Mouse (Mus musculus) midbrain, embryonic 12.5 days (tissue): ENCODE measurements around the gene Add3. TPM values are rescaled to one million over a fixed set of nuclear protein-coding genes. Genes with fewer than 3 reads are reported as not detected.

Experiments used
- ATAC-seq: fragments of 200-750 bp; cut with Nextera tagmentation; 2 replicates; pipeline ENCODE4 v1.8.0; 2017; ENCODE audit warnings: low read depth, moderate TSS enrichment, moderate library complexity; ENCODE audit not compliant: low FRiP score
- H3K27ac ChIP-seq: fragments of 300-500 bp; sonication (generic); replicated peaks from 2 replicates; pipeline ENCODE4 v1.5.1; 2016; ENCODE audit warnings: mild to moderate bottlenecking
- H3K27me3 ChIP-seq: fragments of 300-500 bp; sonication (generic); 2 replicates; pipeline ENCODE4 v1.6.1; 2016; ENCODE audit warnings: mild to moderate bottlenecking
- H3K36me3 ChIP-seq: fragments of 300-500 bp; sonication (generic); 2 replicates; pipeline ENCODE4 v1.6.1; 2016
- H3K4me1 ChIP-seq: fragments of 300-500 bp; sonication (generic); 2 replicates; pipeline ENCODE4 v1.6.1; 2016
- H3K4me2 ChIP-seq: fragments of 300-500 bp; sonication (generic); replicated peaks from 2 replicates; pipeline ENCODE4 v1.6.1; 2016; ENCODE audit warnings: mild to moderate bottlenecking, moderate library complexity
- H3K4me3 ChIP-seq: fragments of 300-500 bp; sonication (generic); 2 replicates; pipeline ENCODE4 v1.5.1; 2016; ENCODE audit warnings: mild to moderate bottlenecking
- H3K9ac ChIP-seq: fragments of 300-500 bp; sonication (generic); replicated peaks from 2 replicates; pipeline ENCODE4 v1.6.1; 2016; ENCODE audit warnings: mild to moderate bottlenecking, moderate library complexity
- H3K9me3 ChIP-seq: fragments of 300-500 bp; sonication (generic); 2 replicates; pipeline ENCODE4 v1.6.1; 2016; ENCODE audit warnings: mild to moderate bottlenecking
- WGBS: fragments of 180-500 bp; shearing (Covaris S2); methylation state at CpG from one replicate; pipeline ENCODE4 v1.1.7; 2016; 5-methylcytosine and 5-hydroxymethylcytosine counted together
- polyA plus RNA-seq: library from polyadenylated mRNA; unstranded; fragments of >200 nt; fragmentation: Nextera tagmentation; extraction: Ambion mirVana; gene quantifications from 2 replicates; pipeline ENCODE4 v1.2.1, GENCODE M21; 2016

Add3 gene
- polyA plus RNA-seq, 1 experiment from 2014 or later, result 47.5 TPM

DNA sequence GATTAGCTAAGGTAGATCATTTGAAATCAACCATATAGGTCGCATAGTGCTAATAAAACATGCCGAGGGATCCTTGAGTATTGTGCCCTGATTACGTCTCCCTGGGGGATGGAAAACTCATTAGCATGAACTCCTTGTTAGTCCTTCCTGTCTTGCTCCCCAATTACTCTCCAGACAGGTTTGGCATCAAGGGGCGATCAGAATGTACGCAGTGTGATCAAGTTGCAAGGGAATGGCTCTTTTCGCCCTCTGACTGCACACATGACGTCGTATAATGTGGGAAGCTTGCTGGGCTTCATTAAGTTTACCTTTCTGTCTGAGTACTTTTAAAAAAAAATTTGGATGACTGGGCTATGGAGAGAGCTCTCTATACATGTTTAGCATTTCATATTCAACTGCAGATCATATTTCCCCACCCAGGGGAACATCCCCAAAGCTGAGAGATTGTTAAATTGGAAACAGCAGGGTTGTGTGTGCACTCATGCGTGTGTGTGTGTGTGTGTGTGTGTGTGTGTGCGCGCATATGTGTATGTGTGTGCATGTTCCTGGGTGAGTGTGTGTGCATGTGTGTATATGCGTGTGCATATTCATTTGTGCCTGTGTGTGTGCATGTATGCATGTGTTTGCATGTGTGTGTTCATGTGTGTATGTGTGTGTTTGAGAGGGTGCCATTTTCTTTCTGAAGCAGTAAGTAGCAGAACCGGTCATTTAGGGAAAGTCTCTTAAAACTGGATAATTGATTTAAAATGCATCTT, 3.7 kb upstream of the Add3 start:
- no peaks in the 10 kb centered on the region for H3K9me3 ChIP-seq
- ATAC-seq, result no peak

DNA sequence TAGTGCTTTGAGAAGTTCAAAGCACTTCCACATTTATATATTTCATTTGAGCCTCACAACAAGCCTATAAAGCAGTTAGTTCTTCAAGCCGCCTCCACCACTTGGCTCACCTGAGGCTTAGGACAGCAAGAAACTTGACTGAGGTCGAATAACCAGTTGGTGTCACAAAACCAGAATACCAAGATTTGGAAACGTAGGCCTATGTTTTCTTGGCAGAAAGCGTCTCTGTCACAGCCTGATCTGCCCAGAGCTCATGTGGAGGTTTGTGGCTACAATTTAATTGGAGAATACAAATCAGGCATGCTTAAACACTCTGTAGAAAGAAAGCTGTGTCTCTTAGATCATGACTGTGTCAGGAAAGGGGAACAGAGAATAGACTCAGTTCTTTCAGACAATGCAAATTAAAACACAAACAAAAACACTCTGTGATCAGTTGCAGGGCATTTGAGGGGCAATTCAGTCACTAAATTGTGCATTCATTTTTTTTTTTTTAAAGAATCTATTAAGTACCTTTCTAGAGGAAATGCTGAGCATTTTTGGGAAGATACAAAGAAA, 3.0 kb upstream of the Add3 start:
- 56% methylated on average over 4 of the region's 4 CpGs for WGBS
- no peak overlapping the region for H3K27ac ChIP-seq

More for the DNA sequence above, 3.7 kb upstream of the Add3 start:
- Histone ChIP-seq H3K4me3 (no peak overlapping the region), H3K4me1 (peaks cover 33% of the 10 kb centered on the region), H3K36me3 (no peaks in the 10 kb centered on the region), H3K4me2 (no peak overlapping the region), H3K9ac (no peak overlapping the region), H3K27me3 (peaks cover 33% of the 10 kb centered on the region), H3K27ac (no peak overlapping the region)
- 75% methylated on average over 13 of the region's 13 CpGs for WGBS

DNA sequence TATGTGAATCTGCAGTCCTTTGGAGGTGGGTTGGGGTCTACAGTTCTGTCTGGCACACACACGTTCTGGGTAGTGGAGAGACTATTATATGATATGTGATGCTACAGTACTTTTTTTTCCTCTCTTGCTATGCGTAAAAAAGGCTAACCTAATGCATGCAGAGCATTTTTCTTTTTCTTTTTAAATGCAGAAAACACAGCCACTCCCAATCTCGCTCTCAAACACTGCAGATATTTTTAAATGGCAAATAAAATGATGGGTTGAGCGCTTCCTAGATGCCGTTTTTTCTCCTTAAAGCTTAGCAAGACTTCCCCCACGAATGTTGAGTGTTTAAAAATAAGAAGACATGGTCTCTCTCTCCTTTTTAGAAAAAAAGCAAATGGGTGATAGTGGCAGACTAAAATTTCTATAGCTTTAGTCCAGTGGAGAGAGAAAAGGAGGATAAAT, 584 bp downstream of the Add3 start:
- Histone ChIP-seq H3K27me3 (peaks cover 27% of the 10 kb centered on the region), H3K9me3 (no peaks in the 10 kb centered on the region), H3K4me3 (peak overlapping the region; percentile 81), H3K4me2 (peak overlapping the region; percentile 90), H3K36me3 (no peaks in the 10 kb centered on the region), H3K27ac (no peak overlapping the region), H3K9ac (peak overlapping the region; percentile 46; the same call in 1 of the 2 replicates), H3K4me1 (peaks cover 46% of the 10 kb centered on the region)
- 8% methylated on average over 6 of the region's 6 CpGs for WGBS
- no peak for ATAC-seq

More for the DNA sequence above, 3.0 kb upstream of the Add3 start:
- peaks cover 40% of the 10 kb centered on the region for H3K4me1 ChIP-seq
- ATAC-seq, result no peak
- no peak overlapping the region for H3K4me2 ChIP-seq
- H3K9me3 ChIP-seq, result no peaks in the 10 kb centered on the region
- peaks cover 34% of the 10 kb centered on the region for H3K27me3 ChIP-seq
- H3K36me3 ChIP-seq, result no peaks in the 10 kb centered on the region
- no peak overlapping the region for H3K4me3 ChIP-seq
- no peak overlapping the region for H3K9ac ChIP-seq

- WGBS, result 1% methylated on average over 23 of the region's 23 CpGs
- peak overlapping the region; percentile 81 for H3K4me3 ChIP-seq
- H3K9ac ChIP-seq, result peak overlapping the region; percentile 45
- H3K4me2 ChIP-seq, result peak overlapping the region; percentile 90
- peaks cover 24% of the 10 kb centered on the region for H3K27me3 ChIP-seq
- no peak for ATAC-seq
- H3K9me3 ChIP-seq, result no peaks in the 10 kb centered on the region
- no peaks in the 10 kb centered on the region for H3K36me3 ChIP-seq
- H3K4me1 ChIP-seq, result peaks cover 43% of the 10 kb centered on the region
- peak overlapping the region; percentile 36; the same call in 1 of the 2 replicates for H3K27ac ChIP-seq
Observed at GRCm38 (mm10) chr19:53141251-53142072, 1.2 kb downstream of the Add3 start.

GRCm38 (mm10) chr19:53142190-53143107, 2.2 kb downstream of the Add3 start:
- Histone ChIP-seq H3K9ac (peak overlapping the region; percentile 90), H3K9me3 (no peaks in the 10 kb centered on the region), H3K27ac (peak overlapping the region; percentile 58), H3K36me3 (no peaks in the 10 kb centered on the region), H3K4me2 (peak overlapping the region; percentile 90), H3K4me3 (peak overlapping the region; percentile 81), H3K4me1 (peaks cover 36% of the 10 kb centered on the region), H3K27me3 (peaks cover 21% of the 10 kb centered on the region)
- under 1% methylated on average over 72 of the region's 84 CpGs for WGBS
- peak; percentile 96 for ATAC-seq

DNA sequence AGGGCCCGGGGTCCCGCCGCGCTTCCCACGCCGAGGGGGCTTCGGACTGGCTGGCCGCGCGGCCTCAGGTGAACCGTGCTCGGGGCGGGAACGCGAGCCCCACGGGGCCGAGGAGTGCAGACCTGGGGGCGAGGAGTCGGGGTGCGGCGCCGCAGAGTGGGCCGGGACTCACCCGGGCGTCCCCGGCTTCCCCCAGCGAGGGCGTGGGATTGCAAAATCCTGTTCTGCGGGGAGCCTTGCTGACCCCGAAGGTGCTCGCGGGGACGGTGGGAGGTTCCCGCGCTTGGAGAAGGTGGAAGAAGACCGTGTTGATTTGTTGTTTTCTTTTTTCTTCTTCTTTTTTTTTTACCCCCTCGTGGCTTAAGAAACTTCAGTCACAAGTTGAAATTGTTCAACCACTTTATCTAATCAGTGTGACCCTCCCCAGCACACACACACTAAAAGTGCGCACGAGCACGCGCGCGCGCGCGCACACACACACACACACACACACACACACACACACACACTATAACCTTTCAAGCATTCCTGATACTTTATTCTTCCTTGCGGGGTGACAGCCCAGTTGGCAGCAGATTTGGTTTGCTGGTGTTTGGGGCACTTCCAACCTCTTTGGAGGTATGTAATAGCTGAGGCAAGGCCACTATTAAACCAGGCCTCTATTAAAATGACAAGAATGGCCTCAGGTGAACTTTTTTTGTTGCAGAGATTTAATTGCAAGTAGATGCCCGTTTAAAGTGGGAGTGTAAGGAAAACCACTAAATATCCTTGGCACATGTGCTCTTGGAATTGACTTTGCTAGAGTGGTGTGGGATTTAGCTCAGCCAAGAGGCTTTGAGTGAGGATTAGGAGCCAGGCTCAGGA, 3.1 kb downstream of the Add3 start:
- H3K27me3 ChIP-seq, result peaks cover 20% of the 10 kb centered on the region
- H3K4me2 ChIP-seq, result peak overlapping the region; percentile 90
- no peaks in the 10 kb centered on the region for H3K9me3 ChIP-seq
- H3K9ac ChIP-seq, result peak overlapping the region; percentile 90
- peak; percentile 28; the same call in 1 of the 2 replicates for ATAC-seq
- peak overlapping the region; percentile 81 for H3K4me3 ChIP-seq
- under 1% methylated on average over 47 of the region's 48 CpGs for WGBS
- peak overlapping the region; percentile 58; the same call in 1 of the 2 replicates for H3K27ac ChIP-seq
- H3K36me3 ChIP-seq, result no peaks in the 10 kb centered on the region
- peaks cover 36% of the 10 kb centered on the region for H3K4me1 ChIP-seq

- no peak for ATAC-seq
- Histone ChIP-seq H3K4me1 (peaks cover 42% of the 10 kb centered on the region), H3K9ac (no peak overlapping the region), H3K4me3 (no peak overlapping the region), H3K36me3 (no peaks in the 10 kb centered on the region), H3K27ac (no peak overlapping the region), H3K27me3 (peaks cover 12% of the 10 kb centered on the region), H3K4me2 (no peak overlapping the region), H3K9me3 (no peaks in the 10 kb centered on the region)
- 62% methylated on average over 2 of the region's 2 CpGs for WGBS
Observed at GRCm38 (mm10) chr19:53145075-53145474, 4.8 kb downstream of the Add3 start.

- WGBS, result 8% methylated on average over 3 of the region's 3 CpGs
- H3K36me3 ChIP-seq, result no peaks in the 10 kb centered on the region
- H3K4me1 ChIP-seq, result peaks cover 10% of the 10 kb centered on the region
- H3K27ac ChIP-seq, result no peak overlapping the region
- H3K4me3 ChIP-seq, result no peak overlapping the region
- H3K9ac ChIP-seq, result no peak overlapping the region
- no peak overlapping the region for H3K4me2 ChIP-seq
- H3K9me3 ChIP-seq, result no peaks in the 10 kb centered on the region
- no peaks in the 10 kb centered on the region for H3K27me3 ChIP-seq
- no peak for ATAC-seq
Observed at GRCm38 (mm10) chr19:53149381-53149780, 9.1 kb downstream of the Add3 start.

- Histone ChIP-seq H3K27me3 (no peaks in the 10 kb centered on the region), H3K9ac (no peak overlapping the region), H3K36me3 (no peaks in the 10 kb centered on the region), H3K27ac (no peak overlapping the region), H3K4me1 (0 out of 2 replicates have a peak, but pooled peaks cover 7% of the 10 kb centered on the region), H3K4me3 (no peak overlapping the region), H3K4me2 (no peak overlapping the region), H3K9me3 (no peaks in the 10 kb centered on the region)
- WGBS, result 88% methylated on average over 4 of the region's 4 CpGs
- ATAC-seq, result no peak
Observed at GRCm38 (mm10) chr19:53152451-53152850, 12.2 kb downstream of the Add3 start.

DNA sequence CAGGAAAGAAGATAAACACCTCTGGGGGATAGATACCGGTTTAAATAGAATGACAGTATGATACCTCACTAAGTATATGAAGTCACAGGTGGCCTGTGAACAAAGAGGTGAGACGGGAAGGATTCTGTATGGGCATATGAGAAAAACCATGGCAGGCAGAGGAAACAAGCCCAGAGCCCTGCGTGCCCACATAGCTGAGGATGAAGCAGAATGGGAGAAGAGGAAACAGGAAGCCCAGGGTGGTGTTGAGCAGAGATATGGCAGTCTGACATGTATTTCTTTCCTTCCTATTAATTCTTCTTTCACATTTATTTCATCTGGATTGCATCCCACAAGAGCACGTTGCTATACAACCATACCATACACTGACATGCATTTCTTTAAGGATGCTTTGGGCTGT, 12.9 kb downstream of the Add3 start:
- no peak overlapping the region for H3K27ac ChIP-seq
- H3K36me3 ChIP-seq, result no peaks in the 10 kb centered on the region
- 0 out of 2 replicates have a peak, but pooled peaks cover 7% of the 10 kb centered on the region for H3K4me1 ChIP-seq
- H3K9ac ChIP-seq, result no peak overlapping the region
- WGBS, result 89% methylated on average over 4 of the region's 4 CpGs
- no peak overlapping the region for H3K4me3 ChIP-seq
- no peaks in the 10 kb centered on the region for H3K27me3 ChIP-seq
- H3K9me3 ChIP-seq, result no peaks in the 10 kb centered on the region
- no peak for ATAC-seq
- no peak overlapping the region for H3K4me2 ChIP-seq
